Mouse (Mus musculus): ENCODE measurements around the gene Slc44a5. TPM values are rescaled to one million over a fixed set of nuclear protein-coding genes. Genes with fewer than 3 reads are reported as not detected.
"Not testable (repeated sequence)": the region's sequence is repeated elsewhere in the genome, so short reads cannot be mapped to it uniquely, and the experiment has no call there.

Slc44a5 gene
- total RNA-seq, 1 experiment from 2014 or later = not detected

DNA sequence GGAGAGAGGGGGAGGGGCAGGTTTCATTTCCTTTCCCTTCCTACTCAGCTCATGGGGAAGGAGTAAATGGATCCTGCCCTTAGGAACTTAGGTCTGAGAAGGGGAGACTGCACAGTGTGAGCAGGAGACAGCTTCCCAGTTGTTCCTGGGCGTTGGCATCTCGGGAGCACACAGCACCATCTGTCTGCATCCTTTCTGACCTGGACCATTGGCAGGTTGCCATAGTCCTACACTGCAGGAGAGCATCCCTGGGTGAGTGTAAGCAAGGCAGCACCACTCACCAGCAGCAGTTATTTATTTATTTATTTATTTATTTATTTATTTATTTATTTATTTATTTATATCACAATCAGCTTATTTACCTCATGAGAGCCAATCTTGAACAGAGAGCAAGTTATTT lies 12.4 kb upstream of the Slc44a5 start:
- no peak for ATAC-seq (replicated peaks in 1 of 2; ENCODE audit: insufficient read depth in 1 of 2, low FRiP score in 2 of 2, low TSS enrichment in 1 of 2, low read depth in 1 of 2, poor library complexity in 2 of 2, severe bottlenecking in 2 of 2)

- peak in 1 of 2 experiments; percentile 75; a peak in 1 of 4 replicates for ATAC-seq (replicated peaks in 1 of 2; ENCODE audit: insufficient read depth in 1 of 2, low FRiP score in 2 of 2, low TSS enrichment in 1 of 2, low read depth in 1 of 2, poor library complexity in 2 of 2, severe bottlenecking in 2 of 2)
Measured at GRCm38 (mm10) chr3:153961632-153962389, 11.4 kb upstream of the Slc44a5 start.

DNA sequence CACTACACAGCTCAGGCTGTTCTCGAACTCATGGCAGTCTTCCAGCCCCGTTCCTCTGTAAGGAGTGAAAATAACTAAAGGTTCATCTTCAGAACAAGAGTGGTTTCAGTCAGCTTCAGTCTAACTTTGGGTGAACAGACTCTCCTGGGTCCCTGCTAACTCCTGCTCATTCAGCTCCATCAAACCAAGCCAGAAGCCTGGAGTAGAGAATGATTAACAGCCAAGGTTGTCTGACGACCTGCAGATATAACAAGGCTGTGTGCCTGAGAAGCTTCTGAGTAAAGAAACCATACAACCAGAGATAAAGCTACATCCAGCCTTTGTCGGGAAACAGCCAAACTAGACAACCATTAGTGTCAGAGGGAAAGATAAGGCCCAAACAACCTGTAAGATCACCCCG lies 5.8 kb upstream of the Slc44a5 start:
- ATAC-seq (replicated peaks in 1 of 2; ENCODE audit: insufficient read depth in 1 of 2, low FRiP score in 2 of 2, low TSS enrichment in 1 of 2, low read depth in 1 of 2, poor library complexity in 2 of 2, severe bottlenecking in 2 of 2) = no peak

GRCm38 (mm10) chr3:153968549-153968948 lies 4.7 kb upstream of the Slc44a5 start:
- peak in 1 of 2 experiments; percentile 70; a peak in 3 of 4 replicates for ATAC-seq (replicated peaks in 1 of 2; ENCODE audit: insufficient read depth in 1 of 2, low FRiP score in 2 of 2, low TSS enrichment in 1 of 2, low read depth in 1 of 2, poor library complexity in 2 of 2, severe bottlenecking in 2 of 2)

DNA sequence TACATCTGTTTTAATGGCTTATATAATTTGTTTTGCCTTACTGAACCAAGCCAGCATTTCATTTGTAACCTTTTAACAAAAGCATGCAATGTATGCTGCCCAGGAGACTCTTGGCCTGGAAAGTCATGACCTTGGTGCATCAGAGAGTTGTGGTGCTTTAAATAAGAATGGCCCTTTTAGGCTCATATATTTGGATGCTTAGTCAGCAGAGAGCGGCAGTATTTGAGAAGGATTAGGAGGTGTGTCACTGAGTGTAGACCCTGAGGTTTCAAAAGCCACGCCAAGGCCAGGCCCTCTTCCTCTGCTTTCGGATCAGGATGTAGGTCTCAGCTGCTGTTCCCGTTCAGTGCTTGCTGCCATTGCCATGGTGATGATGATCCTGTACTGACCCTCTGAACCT lies 3.8 kb upstream of the Slc44a5 start:
- ATAC-seq (replicated peaks in 1 of 2; ENCODE audit: insufficient read depth in 1 of 2, low FRiP score in 2 of 2, low TSS enrichment in 1 of 2, low read depth in 1 of 2, poor library complexity in 2 of 2, severe bottlenecking in 2 of 2) = no peak

DNA sequence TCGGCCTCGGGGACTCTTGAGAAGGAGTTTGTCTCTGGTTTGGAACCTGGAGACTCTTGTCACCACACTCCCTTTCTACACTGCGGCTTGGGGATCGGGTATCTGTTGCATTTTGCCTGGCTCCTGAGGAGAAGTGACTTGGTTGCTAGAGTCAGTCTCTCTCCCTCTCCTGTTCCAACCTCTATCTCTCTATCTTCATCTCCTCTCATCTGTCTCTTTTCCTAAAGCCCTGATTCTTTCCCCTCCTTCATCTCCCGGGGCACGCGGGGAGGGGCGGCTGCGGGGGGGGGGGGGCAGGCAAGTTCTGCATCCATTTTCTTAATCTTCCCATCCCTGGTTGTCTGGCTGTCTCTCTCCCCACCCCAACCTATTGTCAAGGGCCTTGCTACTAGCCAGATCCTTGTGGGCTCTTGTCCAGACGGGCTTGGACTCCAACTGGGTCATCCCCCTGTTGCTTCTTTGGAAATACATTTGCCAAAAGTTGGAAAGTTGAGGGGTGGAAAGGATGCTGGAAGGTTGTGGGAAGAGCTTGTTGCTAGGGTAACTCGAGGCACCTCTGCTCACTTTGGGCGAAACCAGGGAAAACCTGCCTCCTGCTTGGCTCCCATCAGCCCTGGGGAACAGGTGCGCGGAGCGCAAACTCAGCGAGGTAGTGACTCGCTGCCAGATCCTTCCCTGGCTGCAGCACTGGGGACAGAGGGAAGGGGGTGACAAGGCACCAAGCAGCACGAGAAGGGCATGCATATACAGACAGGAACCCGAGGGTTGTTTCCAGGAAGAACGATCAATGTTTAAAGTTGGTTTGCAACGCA lies 919 bp downstream of the Slc44a5 start:
- 0 out of 4 replicates have a peak, but pooled peaks of 1 of the 2 experiments have one; percentile 3 for ATAC-seq (replicated peaks in 1 of 2; ENCODE audit: insufficient read depth in 1 of 2, low FRiP score in 2 of 2, low TSS enrichment in 1 of 2, low read depth in 1 of 2, poor library complexity in 2 of 2, severe bottlenecking in 2 of 2)

DNA sequence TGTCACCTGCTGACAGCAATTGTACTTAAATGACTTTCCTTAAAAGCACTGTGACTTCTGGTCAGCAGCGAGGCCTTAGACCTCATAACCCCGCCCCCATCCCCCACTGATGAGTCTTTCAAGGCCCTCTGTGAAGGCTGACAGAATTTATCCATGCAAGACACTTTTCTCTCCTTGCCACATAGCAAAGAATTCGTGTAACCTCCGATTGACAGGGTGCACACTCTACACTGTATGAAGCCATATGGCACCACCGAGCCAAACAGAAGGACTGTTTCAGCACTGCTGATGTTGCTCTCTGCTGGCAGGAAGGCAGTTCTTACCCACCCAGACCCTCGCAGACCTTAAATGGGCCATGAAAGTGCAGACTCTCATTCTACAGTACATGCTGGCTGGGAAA lies 1.8 kb downstream of the Slc44a5 start:
- ATAC-seq (replicated peaks in 1 of 2; ENCODE audit: insufficient read depth in 1 of 2, low FRiP score in 2 of 2, low TSS enrichment in 1 of 2, low read depth in 1 of 2, poor library complexity in 2 of 2, severe bottlenecking in 2 of 2) = no peak

- 0 out of 4 replicates have a peak, but pooled peaks have one; percentile 19 to 29 for ATAC-seq (replicated peaks in 1 of 2; ENCODE audit: insufficient read depth in 1 of 2, low FRiP score in 2 of 2, low TSS enrichment in 1 of 2, low read depth in 1 of 2, poor library complexity in 2 of 2, severe bottlenecking in 2 of 2)
Measured at GRCm38 (mm10) chr3:153975791-153976190, 2.6 kb downstream of the Slc44a5 start.

GRCm38 (mm10) chr3:153980611-153981010 lies 7.4 kb downstream of the Slc44a5 start:
- ATAC-seq (replicated peaks in 1 of 2; ENCODE audit: insufficient read depth in 1 of 2, low FRiP score in 2 of 2, low TSS enrichment in 1 of 2, low read depth in 1 of 2, poor library complexity in 2 of 2, severe bottlenecking in 2 of 2) = no peak

DNA sequence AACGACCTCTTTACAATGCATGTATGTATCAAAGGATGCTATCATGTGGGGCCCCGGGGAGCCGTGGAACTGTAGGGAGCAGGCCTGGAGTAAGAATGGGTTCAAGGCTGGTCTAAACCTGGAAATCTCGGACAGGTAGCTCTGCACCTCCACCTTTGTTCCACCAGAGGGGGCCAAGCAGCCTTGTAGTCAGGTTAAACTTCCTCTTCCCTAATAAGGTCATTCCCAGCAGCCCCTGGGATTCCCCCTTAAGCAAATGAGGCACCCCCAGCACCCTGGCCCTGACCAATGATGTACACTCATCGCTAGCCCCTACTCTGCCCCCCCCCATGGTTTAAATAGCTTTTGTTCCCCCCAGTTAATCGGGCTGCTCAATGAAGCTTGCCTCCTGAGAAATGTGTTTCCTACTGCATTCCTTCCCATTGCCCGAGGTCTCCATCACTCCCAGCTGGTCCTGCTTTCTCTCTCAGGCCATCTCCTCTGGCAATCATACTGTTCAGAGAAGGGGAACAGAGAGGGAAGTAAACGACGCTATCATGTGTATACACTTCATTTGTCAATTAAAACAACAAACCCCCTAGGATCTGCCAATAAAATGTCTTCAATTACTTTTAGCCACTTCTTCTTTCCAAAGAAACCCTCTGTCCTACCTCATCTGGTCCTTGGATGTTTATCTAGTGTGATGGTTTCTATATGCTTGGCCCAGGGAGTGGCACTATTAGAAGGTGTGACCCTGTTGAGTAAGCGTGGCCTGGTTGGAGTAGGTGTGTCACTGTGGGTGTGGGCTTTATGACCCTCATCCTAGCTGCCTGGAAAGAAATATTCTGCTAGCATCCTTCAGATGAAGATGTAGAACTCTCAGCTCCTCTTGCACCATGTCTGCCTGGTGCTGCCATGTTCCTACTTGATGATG lies 11.4 kb downstream of the Slc44a5 start:
- ATAC-seq (replicated peaks in 1 of 2; ENCODE audit: insufficient read depth in 1 of 2, low FRiP score in 2 of 2, low TSS enrichment in 1 of 2, low read depth in 1 of 2, poor library complexity in 2 of 2, severe bottlenecking in 2 of 2) = peak; percentile 77 to 81

DNA sequence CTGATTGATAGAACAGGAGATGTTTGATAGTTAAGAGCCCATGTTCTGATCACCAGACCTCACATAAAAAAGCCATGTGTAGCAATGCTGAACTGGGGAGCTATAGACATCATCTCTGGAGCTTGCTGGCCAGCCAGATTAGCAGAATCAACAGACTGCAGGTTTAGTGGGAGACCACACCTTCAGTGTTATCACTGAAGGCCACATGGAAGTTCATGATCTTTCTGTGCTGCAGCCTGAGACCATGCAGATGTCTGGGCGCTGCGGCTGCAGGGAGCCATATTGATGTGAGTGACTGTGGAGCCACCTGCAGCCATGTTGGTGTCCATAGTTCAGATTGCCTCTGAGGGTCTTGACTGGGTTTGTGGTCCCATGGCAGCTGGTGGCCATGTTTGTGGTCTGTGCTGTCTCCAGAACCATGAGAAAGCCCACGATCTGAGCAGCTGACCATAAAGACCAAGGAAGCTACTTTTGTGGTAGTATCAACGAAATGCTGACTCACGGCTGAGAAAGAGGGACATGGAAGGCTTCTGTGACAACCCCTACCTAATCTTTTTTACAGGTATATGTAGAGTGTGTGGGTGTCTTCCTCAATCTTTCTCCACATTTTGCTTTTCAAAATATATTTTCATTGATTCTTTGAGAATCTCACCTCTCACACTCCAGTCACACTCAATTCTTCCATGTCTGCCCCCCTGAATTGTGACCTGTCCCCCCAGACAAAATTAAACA lies 26.7 kb downstream of the Slc44a5 start:
- ATAC-seq (replicated peaks in 1 of 2; ENCODE audit: insufficient read depth in 1 of 2, low FRiP score in 2 of 2, low TSS enrichment in 1 of 2, low read depth in 1 of 2, poor library complexity in 2 of 2, severe bottlenecking in 2 of 2) = no peak

- no peak for ATAC-seq (replicated peaks in 1 of 2; ENCODE audit: insufficient read depth in 1 of 2, low FRiP score in 2 of 2, low TSS enrichment in 1 of 2, low read depth in 1 of 2, poor library complexity in 2 of 2, severe bottlenecking in 2 of 2)
Measured at GRCm38 (mm10) chr3:154001348-154001747, 28.1 kb downstream of the Slc44a5 start.

GRCm38 (mm10) chr3:154046876-154047275 lies 73.6 kb downstream of the Slc44a5 start:
- ATAC-seq (replicated peaks in 1 of 2; ENCODE audit: insufficient read depth in 1 of 2, low FRiP score in 2 of 2, low TSS enrichment in 1 of 2, low read depth in 1 of 2, poor library complexity in 2 of 2, severe bottlenecking in 2 of 2) = no peak

GRCm38 (mm10) chr3:154053331-154053730 lies 80.1 kb downstream of the Slc44a5 start:
- ATAC-seq (replicated peaks in 1 of 2; ENCODE audit: insufficient read depth in 1 of 2, low FRiP score in 2 of 2, low TSS enrichment in 1 of 2, low read depth in 1 of 2, poor library complexity in 2 of 2, severe bottlenecking in 2 of 2) = no peak

- no peak for ATAC-seq (replicated peaks in 1 of 2; ENCODE audit: insufficient read depth in 1 of 2, low FRiP score in 2 of 2, low TSS enrichment in 1 of 2, low read depth in 1 of 2, poor library complexity in 2 of 2, severe bottlenecking in 2 of 2)
Measured at GRCm38 (mm10) chr3:154057464-154057863, 84.2 kb downstream of the Slc44a5 start.

GRCm38 (mm10) chr3:154058200-154058599 lies 85.0 kb downstream of the Slc44a5 start:
- ATAC-seq (replicated peaks in 1 of 2; ENCODE audit: insufficient read depth in 1 of 2, low FRiP score in 2 of 2, low TSS enrichment in 1 of 2, low read depth in 1 of 2, poor library complexity in 2 of 2, severe bottlenecking in 2 of 2) = no peak

DNA sequence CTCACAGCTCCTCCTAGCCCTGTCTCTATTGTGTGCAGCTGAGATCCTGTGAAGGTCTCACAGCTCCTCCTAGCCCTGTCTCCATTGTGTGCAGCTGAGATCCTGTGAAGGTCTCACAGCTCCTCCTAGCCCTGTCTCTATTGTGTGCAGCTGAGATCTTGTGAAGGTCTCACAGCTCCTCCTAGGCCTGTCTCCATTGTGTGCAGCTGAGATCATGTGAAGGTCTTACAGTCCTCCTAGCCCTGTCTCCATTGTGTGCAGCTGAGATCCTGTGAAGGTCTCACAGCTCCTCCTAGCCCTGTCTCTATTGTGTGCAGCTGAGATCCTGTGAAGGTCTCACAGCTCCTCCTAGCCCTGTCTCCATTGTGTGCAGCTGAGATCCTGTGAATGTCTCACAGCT lies 98.8 kb downstream of the Slc44a5 start:
- not testable (repeated sequence) for ATAC-seq (replicated peaks in 1 of 2; ENCODE audit: insufficient read depth in 1 of 2, low FRiP score in 2 of 2, low TSS enrichment in 1 of 2, low read depth in 1 of 2, poor library complexity in 2 of 2, severe bottlenecking in 2 of 2)

Data from hematopoietic stem cell, adult 5-6 weeks (primary cell).